Mouse (Mus musculus): ENCODE results near the gene Ddx55.

GRCm38 (mm10) chr5:124541602-124541973 lies 11.1 kb upstream of the Ddx55 start:
- no peak for TF ChIP-seq CTCF (conservative IDR thresholded peaks at IDR 0.05; ENCODE audit: insufficient read depth, insufficient read length, low read depth, low read length)
- TF ChIP-seq POLR2A (IDR thresholded peaks at IDR 0.05; ENCODE audit: low read depth, low read length) = no peak
